Mouse (Mus musculus) neural tube, embryonic 10.5 days (tissue): ENCODE measurements at regions not wholly inside any gene's neighbourhood (a gene's known extent, or its start where the extent isn't known, plus 50 kb on each side); places are given as distances from the start of the nearest gene placed in this dataset.

Source experiments
- DNase-seq: peaks from one replicate; pipeline ENCODE4 v3.0.0-alpha.2; 2017; ENCODE audit warnings: low spot score; ENCODE audit errors: extremely low spot score

GRCm38 (mm10) chr3:70097813-70098212, 90.4 kb downstream of the Otol1 start:
- no peak for DNase-seq

GRCm38 (mm10) chr3:70102091-70102490, 94.7 kb downstream of the Otol1 start:
- no peak for DNase-seq

- no peak for DNase-seq
Observed at GRCm38 (mm10) chr3:70102593-70103213, 95.3 kb downstream of the Otol1 start.

GRCm38 (mm10) chr3:70103983-70104827, 96.8 kb downstream of the Otol1 start:
- DNase-seq: peak; percentile 76

GRCm38 (mm10) chr3:70104828-70105399, 97.5 kb downstream of the Otol1 start:
- peak; percentile 59 for DNase-seq

- DNase-seq: no peak
Observed at GRCm38 (mm10) chr3:70105561-70105960, 98.1 kb downstream of the Otol1 start.

- DNase-seq: no peak
Observed at GRCm38 (mm10) chr3:70106141-70106540, 98.7 kb downstream of the Otol1 start.

- no peak for DNase-seq
Observed at GRCm38 (mm10) chr3:70126212-70126611, 118.8 kb downstream of the Otol1 start.

GRCm38 (mm10) chr3:70130241-70131029, 123.0 kb downstream of the Otol1 start:
- no peak for DNase-seq

GRCm38 (mm10) chr3:70134963-70135362, 127.5 kb downstream of the Otol1 start:
- no peak for DNase-seq

GRCm38 (mm10) chr3:70138488-70138887, 131.1 kb downstream of the Otol1 start:
- no peak for DNase-seq

GRCm38 (mm10) chr3:70138926-70139325, 131.5 kb downstream of the Otol1 start:
- no peak for DNase-seq

GRCm38 (mm10) chr3:70145728-70146127, 138.3 kb downstream of the Otol1 start:
- DNase-seq: no peak

GRCm38 (mm10) chr3:70151156-70151555, 143.7 kb downstream of the Otol1 start:
- no peak for DNase-seq

- DNase-seq: no peak
Observed at GRCm38 (mm10) chr3:70160043-70160442, 152.6 kb downstream of the Otol1 start.

GRCm38 (mm10) chr3:70171667-70172066, 164.3 kb downstream of the Otol1 start:
- DNase-seq: no peak

GRCm38 (mm10) chr3:70176391-70176790, 169.0 kb downstream of the Otol1 start:
- no peak for DNase-seq

- no peak for DNase-seq
Observed at GRCm38 (mm10) chr3:70181611-70182010, 174.2 kb downstream of the Otol1 start.

GRCm38 (mm10) chr3:70190741-70191140, 183.3 kb downstream of the Otol1 start:
- DNase-seq: no peak

- no peak for DNase-seq
Observed at GRCm38 (mm10) chr3:70196671-70197070, 189.3 kb downstream of the Otol1 start.

GRCm38 (mm10) chr3:70198890-70199289, 191.5 kb downstream of the Otol1 start:
- DNase-seq: no peak
